Mouse (Mus musculus): ENCODE results near the gene Mas1.

The Mas1 gene

DNA sequence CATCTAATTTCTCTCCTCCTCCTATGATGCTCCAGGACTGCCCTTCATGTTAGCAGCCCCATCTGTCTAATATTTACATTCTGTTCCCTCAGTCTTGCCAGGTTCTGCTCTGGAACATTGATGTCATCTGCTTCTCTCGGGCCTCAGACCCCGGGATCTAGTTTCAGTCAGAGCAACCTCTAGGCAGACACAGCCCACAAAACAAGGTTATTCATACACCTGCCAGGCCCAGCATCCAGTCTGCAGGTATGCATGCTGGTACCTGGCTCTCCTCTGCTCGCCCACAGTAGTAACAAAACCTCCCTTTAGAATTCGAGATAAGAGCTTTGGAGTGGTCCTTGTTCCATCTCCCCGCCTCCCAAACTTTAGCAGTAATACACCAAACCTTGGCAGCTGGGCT, 37.6 kb downstream of the Mas1 start:
- DNase-seq (ENCODE audit: low spot score in 2 of 2), result no peak

- no peak for DNase-seq (ENCODE audit: low spot score in 2 of 2)
These were observed 52.1 kb downstream of the Mas1 start for GRCm38 (mm10) chr17:12815885-12816284.

DNA sequence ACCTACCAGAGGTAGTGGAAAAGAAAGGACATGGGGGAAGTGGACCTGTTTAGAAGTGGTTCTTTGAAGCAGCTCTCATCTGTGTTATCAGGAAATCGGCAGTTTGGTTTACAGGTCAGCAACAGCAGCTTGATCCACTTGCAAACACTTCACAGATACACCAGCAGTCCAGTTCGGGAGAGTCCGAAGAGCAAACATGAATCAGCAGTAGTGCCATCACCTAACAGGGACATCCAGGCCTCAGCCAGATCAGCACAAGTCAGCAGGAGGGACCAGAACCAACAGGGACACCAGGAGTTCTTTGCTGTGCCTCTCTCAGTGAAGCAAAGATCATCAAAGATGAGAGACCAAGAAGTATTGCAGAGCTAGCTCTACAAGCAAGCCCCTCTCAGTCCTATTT, 53.4 kb downstream of the Mas1 start:
- DNase-seq (ENCODE audit: low spot score in 2 of 2), result no peak

DNA sequence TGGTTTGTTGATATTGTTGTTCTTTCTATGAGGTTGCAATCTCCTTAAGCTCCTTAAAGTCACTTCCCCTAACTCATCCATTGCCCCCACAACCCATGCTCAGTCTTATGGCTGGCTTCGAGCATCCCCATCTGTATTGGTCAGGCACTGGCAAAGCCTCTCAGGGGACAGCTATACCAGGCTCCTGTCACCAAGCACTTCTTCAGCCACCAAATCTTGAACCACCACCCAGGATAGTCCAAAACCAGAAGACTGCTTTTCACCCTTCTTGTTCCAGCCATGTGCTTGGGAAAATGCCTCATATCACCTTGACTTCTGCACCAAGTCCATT, 57.0 kb downstream of the Mas1 start:
- DNase-seq (ENCODE audit: low spot score in 2 of 2), result no peak

- DNase-seq (ENCODE audit: low spot score in 2 of 2), result peak; percentile 39 to 76
These were observed 57.6 kb downstream of the Mas1 start for GRCm38 (mm10) chr17:12810103-12810972.

DNA sequence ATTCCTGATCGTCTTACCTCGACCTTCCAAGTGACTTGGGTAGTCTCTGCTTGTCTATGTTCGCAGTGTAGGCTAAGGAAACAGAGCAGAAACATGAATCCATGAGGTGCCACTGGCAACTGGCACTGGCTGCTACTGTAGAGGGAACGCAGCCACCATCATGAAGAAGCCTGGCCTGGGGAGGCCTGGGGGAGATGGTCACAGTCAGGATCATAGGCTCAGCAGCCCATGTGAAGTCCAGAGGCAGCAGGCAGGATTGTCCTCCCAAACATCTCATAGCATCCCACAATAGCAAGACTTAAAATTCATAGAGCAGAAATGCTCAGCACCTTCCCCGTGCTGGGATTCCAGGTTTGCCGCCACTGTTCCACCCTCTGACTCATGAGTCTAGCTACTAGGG, 59.1 kb downstream of the Mas1 start:
- DNase-seq (ENCODE audit: low spot score in 2 of 2), result no peak

- DNase-seq (ENCODE audit: low spot score in 2 of 2), result no peak
These were observed 63.1 kb downstream of the Mas1 start for GRCm38 (mm10) chr17:12804584-12805445.

GRCm38 (mm10) chr17:12801861-12802540, 65.9 kb downstream of the Mas1 start:
- no peak for DNase-seq (ENCODE audit: low spot score in 2 of 2)

- DNase-seq (ENCODE audit: low spot score in 2 of 2), result no peak
These were observed 68.3 kb downstream of the Mas1 start for GRCm38 (mm10) chr17:12799368-12800275.

GRCm38 (mm10) chr17:12798571-12798970, 69.4 kb downstream of the Mas1 start:
- no peak for DNase-seq (ENCODE audit: low spot score in 2 of 2)

DNA sequence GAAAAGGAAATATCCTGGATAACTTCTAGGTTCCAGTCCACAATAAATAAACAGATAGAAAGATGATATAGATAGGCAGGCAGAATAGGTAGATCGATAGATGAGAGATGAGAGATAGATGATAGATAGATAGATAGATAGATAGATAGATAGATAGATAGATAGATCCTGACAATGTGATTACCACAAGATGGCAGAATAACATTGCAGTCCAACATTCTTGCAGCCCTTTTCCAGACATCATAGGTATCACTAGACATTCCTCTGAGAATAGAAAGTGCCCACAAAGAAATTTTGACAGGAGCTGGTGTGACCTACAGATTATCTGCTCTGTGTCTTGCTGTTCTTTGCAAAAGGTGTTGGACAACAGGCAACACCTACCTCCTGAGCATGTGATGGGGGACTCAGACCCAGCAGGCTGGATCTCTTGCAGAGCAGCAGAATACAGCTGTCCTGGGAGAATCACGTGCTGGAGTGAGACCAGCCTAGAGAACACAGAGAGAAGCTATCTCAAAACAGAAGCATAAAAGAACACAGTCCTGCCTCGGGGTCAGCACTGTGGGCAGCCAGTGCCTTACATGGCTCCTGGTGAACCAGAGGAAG, 70.4 kb downstream of the Mas1 start:
- no peak for DNase-seq (ENCODE audit: low spot score in 2 of 2)

DNA sequence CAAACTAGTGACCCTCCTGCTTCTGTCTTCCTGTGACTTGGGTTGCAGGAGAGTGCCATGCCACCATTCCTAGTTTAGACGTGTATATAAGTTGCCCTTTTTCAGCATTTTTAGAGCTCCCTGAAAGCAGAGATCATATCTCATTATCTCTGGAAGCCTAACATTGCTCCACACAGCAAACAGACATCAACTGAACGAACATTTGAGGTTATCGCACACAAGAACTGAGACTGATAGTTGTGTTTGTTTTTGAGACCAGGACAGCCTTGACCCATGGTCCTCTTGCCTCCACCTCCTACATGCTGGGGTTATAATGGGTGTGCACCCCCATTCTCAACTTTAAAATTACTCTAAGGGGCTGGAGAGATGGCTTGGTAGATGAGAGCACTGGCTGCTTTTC, 71.3 kb downstream of the Mas1 start:
- no peak for DNase-seq (ENCODE audit: low spot score in 2 of 2)

DNA sequence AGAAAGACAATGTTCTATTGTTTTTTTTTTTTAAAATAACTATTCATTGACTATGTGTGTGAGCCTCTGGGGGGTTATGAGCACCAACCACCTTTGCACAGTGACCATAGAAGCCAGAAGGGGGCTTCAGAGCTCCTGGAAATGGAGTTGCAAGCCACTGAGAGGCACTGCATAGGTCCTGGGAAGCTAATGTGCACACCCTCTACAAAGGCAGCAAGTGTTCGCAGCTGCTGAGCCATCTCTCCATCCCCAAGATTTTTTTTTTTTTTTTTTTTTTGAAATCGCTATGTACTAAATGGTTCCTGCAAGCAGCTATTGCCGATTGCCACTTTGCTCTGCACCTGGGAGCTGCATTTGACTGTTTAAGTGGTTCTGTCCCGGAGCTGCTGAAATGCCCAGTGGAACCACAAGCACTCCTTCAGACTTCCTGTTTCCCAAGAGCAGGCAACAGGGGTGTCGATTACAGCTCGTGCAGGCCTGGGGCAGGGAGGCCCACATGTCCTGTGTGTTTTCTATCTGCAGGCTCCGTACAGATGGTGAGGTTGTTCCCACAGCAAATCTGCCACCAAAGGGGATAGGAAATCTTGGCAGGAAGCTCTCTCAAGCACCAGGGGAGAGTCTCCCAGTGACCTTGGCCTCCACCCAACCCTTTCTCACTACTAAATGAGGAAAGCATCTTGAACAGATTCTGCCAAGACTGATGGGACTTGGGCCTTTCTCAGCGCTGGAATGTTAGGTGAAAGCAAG, 74.1 kb downstream of the Mas1 start:
- peak in 1 of 2 experiments; percentile 14 for DNase-seq (ENCODE audit: low spot score in 2 of 2)

DNA sequence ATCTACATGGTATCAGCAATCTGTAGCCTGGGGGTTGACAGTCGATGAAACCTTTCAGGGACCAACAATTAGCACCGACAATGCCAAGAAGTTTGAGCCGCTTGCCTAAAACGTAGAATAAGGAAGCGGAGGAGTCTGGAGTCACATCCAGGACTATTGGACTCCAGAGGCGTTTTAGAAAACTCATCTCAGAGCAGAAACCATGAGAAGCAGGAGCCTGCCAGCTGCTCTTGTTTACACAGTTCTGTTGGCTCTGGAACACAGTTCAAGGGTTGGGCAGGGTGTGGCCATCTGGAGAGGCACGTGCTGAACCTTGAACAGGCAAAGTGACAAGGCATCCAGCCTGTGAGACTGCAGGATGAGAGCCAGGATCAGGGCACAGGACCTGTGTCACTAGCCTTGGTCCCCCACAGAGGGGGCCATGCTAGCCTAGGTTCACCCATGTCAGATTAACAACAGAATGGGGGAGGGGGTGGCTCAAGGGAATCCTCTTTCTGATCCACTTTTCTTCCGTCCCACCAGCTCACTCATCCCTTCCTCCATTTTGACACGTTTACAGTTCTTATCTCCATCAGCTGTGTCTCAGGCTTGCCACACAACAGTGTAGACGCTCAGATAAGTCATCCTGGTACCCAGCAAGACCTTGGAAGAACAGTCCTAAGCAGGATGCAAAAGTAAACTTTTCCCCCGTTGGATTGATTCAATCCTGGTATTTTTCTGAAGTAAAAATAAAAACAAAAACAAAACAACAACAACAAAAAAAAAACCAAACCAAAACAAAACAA, 75.3 kb downstream of the Mas1 start:
- no peak for DNase-seq (ENCODE audit: low spot score in 2 of 2)

DNA sequence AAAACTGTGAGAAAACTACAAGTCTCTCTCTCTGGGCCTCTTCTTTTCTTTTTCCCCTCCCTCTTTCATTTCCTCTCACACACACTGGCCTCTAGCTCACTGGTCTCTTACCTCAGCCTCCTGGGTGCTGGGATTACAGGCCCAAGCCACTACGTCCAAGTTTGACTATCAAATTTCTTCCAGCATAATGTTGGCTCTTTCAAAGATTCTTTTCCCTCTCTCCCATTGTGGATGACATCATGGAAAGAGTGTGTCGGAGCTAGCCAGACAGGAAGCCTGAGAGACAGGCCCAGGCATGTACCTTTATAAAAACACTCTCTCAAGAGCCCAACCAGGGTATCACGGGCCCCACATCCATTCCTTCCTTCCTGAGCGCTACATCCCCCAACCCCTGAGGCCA, 76.5 kb downstream of the Mas1 start:
- no peak for DNase-seq (ENCODE audit: low spot score in 2 of 2)

- no peak for DNase-seq (ENCODE audit: low spot score in 2 of 2)
These were observed 76.9 kb downstream of the Mas1 start for GRCm38 (mm10) chr17:12791079-12791406.
